In the genomic region with DNA sequence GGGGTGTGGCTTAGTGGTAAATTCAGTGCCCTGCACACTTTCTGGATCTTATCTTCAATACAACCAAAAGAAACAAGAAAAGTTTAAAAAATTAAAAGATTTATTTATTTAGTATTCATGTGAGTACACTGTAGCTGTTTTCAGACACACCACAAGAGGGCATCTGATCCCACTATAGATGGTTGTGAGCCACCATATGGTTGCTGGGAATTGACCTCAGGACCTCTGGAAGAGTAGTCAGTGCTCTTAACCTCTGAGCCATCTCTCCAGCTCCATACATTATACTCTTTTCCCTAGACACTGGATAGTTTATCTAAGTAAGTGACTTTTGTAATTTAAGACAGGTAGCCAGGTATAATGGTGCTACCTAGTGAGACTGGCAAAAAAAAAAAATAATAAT, we compare ENCODE assay signal across 9 mouse cellular contexts. TPM values are rescaled to one million over a fixed set of nuclear protein-coding genes. Genes with fewer than 3 reads are reported as not detected.
DNase-seq lines count a peak whose midpoint lies in the region; ATAC-seq and TF ChIP-seq lines count a peak whose summit lies in the region.
"Had no signal": no experiment of that assay in that cellular context is flagged by ENCODE, and none has a peak within 500 bp of the region (broad histone marks: within the 10 kb centered on the region; RNA-seq: fewer than 3 reads in every experiment).

No protein-coding gene starts in this region.

- peaks cover 29% of the 10 kb centered on the region for H3K27me3 ChIP-seq in forebrain, postnatal 0 days (ENCODE audit: insufficient read depth, low read length)
- peaks cover 23% of the 10 kb centered on the region for H3K27me3 ChIP-seq in forebrain, embryonic 11.5 days (ENCODE audit: control insufficient read depth, insufficient read depth, low read length)
- H3K27me3 ChIP-seq in liver, embryonic 14.5 days (ENCODE audit: control insufficient read depth, insufficient read depth, low read length) = peaks cover 36% of the 10 kb centered on the region

- no peak overlapping the region for H3K9ac ChIP-seq in forebrain, postnatal 0 days
- H3K9ac ChIP-seq in forebrain, embryonic 11.5 days (ENCODE audit: low read length) = no peak overlapping the region
- H3K9ac ChIP-seq in liver, embryonic 14.5 days (replicated peaks) = no peak overlapping the region

- H3K4me1 ChIP-seq in forebrain, postnatal 0 days (ENCODE audit: insufficient read depth) = peaks cover 13% of the 10 kb centered on the region; the same call in 1 of the 2 replicates
- H3K4me1 ChIP-seq in forebrain, embryonic 11.5 days (replicated peaks; ENCODE audit: control insufficient read depth, insufficient read depth, low read length) = peaks cover 8% of the 10 kb centered on the region; the same call in 1 of the 2 replicates
- 0 out of 4 replicates have a peak, but pooled peaks cover 3 to 5% of the 10 kb centered on the region in 2 experiments for H3K4me1 ChIP-seq in liver, embryonic 14.5 days (replicated peaks; ENCODE audit: control insufficient read depth in 2 of 2, insufficient read depth in 2 of 2, low read length in 1 of 2)

- no peak for ATAC-seq in forebrain, postnatal 0 days
- ATAC-seq in forebrain, embryonic 11.5 days (replicated peaks; ENCODE audit: low FRiP score) = no peak
- no peak for ATAC-seq in liver, embryonic 14.5 days (ENCODE audit: insufficient read depth)
- no peak for ATAC-seq in activated CD4-positive, CD25-positive, alpha-beta regulatory T cell, adult 4 months

- no peaks in the 10 kb centered on the region for H3K36me3 ChIP-seq in forebrain, postnatal 0 days (ENCODE audit: insufficient read depth)
- H3K36me3 ChIP-seq in forebrain, embryonic 11.5 days (ENCODE audit: control insufficient read depth, insufficient read depth, low read length) = no peaks in the 10 kb centered on the region
- H3K36me3 ChIP-seq in liver, embryonic 14.5 days (replicated peaks; ENCODE audit: control insufficient read depth, insufficient read depth, low read depth) = no peaks in the 10 kb centered on the region

- no peak for TF ChIP-seq EP300 in liver, embryonic 14.5 days (IDR thresholded peaks at IDR 0.05; ENCODE audit: low read depth)

- H3K27ac ChIP-seq in forebrain, postnatal 0 days (ENCODE audit: low read depth, low read length) = no peak overlapping the region
- H3K27ac ChIP-seq in forebrain, embryonic 11.5 days (ENCODE audit: low read depth, low read length) = no peak overlapping the region
- no peak overlapping the region for H3K27ac ChIP-seq in layer of hippocampus, adult 2 months
- no peak overlapping the region for H3K27ac ChIP-seq in liver, embryonic 14.5 days

- H3K4me3 ChIP-seq in forebrain, postnatal 0 days (ENCODE audit: low read depth, low read length) = no peak overlapping the region
- no peak overlapping the region for H3K4me3 ChIP-seq in forebrain, embryonic 11.5 days (ENCODE audit: low read depth, low read length)
- no peak overlapping the region; the same call in 1 of the 2 replicates for H3K4me3 ChIP-seq in layer of hippocampus, adult 2 months
- H3K4me3 ChIP-seq in liver, embryonic 14.5 days (ENCODE audit: insufficient read depth in 1 of 2, low read depth in 2 of 2, low read length in 2 of 2) = peak overlapping the region in 1 of 2 experiments; percentile 77; a peak in 2 of 4 replicates

- TF ChIP-seq CTCF in forebrain, postnatal 0 days (IDR thresholded peaks at IDR 0.05; ENCODE audit: low read depth) = peak; percentile 25; the same call in 1 of the 2 replicates
- peak; percentile 62 for TF ChIP-seq CTCF in layer of hippocampus, adult 2 months (conservative IDR thresholded peaks at IDR 0.05)
- TF ChIP-seq CTCF in liver, embryonic 14.5 days (IDR thresholded peaks at IDR 0.05; ENCODE audit: low read depth) = peak; percentile 44

- no peak overlapping the region for H3K4me2 ChIP-seq in forebrain, postnatal 0 days (ENCODE audit: low read depth)
- H3K4me2 ChIP-seq in forebrain, embryonic 11.5 days (ENCODE audit: low read depth, low read length, severe bottlenecking) = no peak overlapping the region
- peak overlapping the region; percentile 90 for H3K4me2 ChIP-seq in liver, embryonic 14.5 days (ENCODE audit: low read depth)

- no peaks in the 10 kb centered on the region for H3K9me3 ChIP-seq in forebrain, postnatal 0 days (ENCODE audit: low read length)
- H3K9me3 ChIP-seq in forebrain, embryonic 11.5 days (ENCODE audit: control insufficient read depth, low read length) = no peaks in the 10 kb centered on the region
- no peaks in the 10 kb centered on the region for H3K9me3 ChIP-seq in liver, embryonic 14.5 days (ENCODE audit: control insufficient read depth, low read length)

- DNase-seq in forebrain, postnatal 0 days = no peak
- DNase-seq in forebrain, embryonic 11.5 days (ENCODE audit: low spot score) = no peak
- DNase-seq in layer of hippocampus, adult 2 months (ENCODE audit: low spot score in 2 of 2) = no peak
- DNase-seq in layer of hippocampus, adult 9-10 months (ENCODE audit: low spot score) = no peak
- peak; percentile 46 for DNase-seq in A20 (ENCODE audit: low read depth, low spot score)
- DNase-seq in liver, embryonic 14.5 days (ENCODE audit: low read depth in 3 of 3, low spot score in 3 of 3) = no peak
- DNase-seq in testis, postnatal 10 days (ENCODE audit: low spot score) = no peak

RNA-seq across cellular contexts. Expression of gene Aff1, which starts 1.0 kb away (rescaled TPM):
- total RNA-seq in forebrain, postnatal 0 days (2014; rRNA removed) = 2.4 and 4.0 TPM in 2 replicates
- 0.88 and 1.0 TPM in 2 replicates for polyA plus RNA-seq in forebrain, postnatal 0 days (2015; fragmentation: Nextera tagmentation; extraction: Ambion mirVana)
- 7.1 and 7.9 TPM in 2 replicates for polyA plus RNA-seq in forebrain, embryonic 11.5 days (2014; fragmentation: Nextera tagmentation; extraction: Ambion mirVana)
- total RNA-seq in layer of hippocampus, adult 2 months (2021) = 10 to 100 TPM; 18.0 to 21.3 TPM
- polyA plus RNA-seq in liver, embryonic 14.5 days (2012; rRNA removed) = 5.6 and 7.0 TPM in 2 replicates
- polyA plus RNA-seq in liver, embryonic 14.5 days (2014; fragmentation: Nextera tagmentation; extraction: Ambion mirVana) = 17.1 and 19.2 TPM in 2 replicates
- polyA plus RNA-seq in activated CD4-positive, CD25-positive, alpha-beta regulatory T cell, adult 4 months (2017; shearing (Covaris generic)) = 10 to 100 TPM in 1 of 2 experiments, 1 to 10 TPM in 1; 9.2 to 12.3 TPM

RNA-seq across cellular contexts. Expression of gene 1700016H13Rik, which starts 35.4 kb away (rescaled TPM):
- 0.33 and 1.0 TPM in 2 replicates for total RNA-seq in forebrain, postnatal 0 days (2014; rRNA removed)
- polyA plus RNA-seq in forebrain, postnatal 0 days (2015; fragmentation: Nextera tagmentation; extraction: Ambion mirVana) = 0.24 and 0.38 TPM in 2 replicates
- polyA plus RNA-seq in forebrain, embryonic 11.5 days (2014; fragmentation: Nextera tagmentation; extraction: Ambion mirVana) = 0.39 and 0.68 TPM in 2 replicates
- not detected for total RNA-seq in layer of hippocampus, adult 2 months (2021)
- 0.06 TPM in 1 of 2 replicates, not detected in the other for polyA plus RNA-seq in liver, embryonic 14.5 days (2012; rRNA removed)
- not detected in 2 replicates for polyA plus RNA-seq in liver, embryonic 14.5 days (2014; fragmentation: Nextera tagmentation; extraction: Ambion mirVana)
- not detected for polyA plus RNA-seq in activated CD4-positive, CD25-positive, alpha-beta regulatory T cell, adult 4 months (2017; shearing (Covaris generic))
- total RNA-seq: layer of hippocampus, postnatal 14 days had no signal
